Mouse (Mus musculus) left cerebral cortex, postnatal 36 days (tissue): ENCODE results near the gene Serpina9. TPM values are rescaled to one million over a fixed set of nuclear protein-coding genes. Genes with fewer than 3 reads are reported as not detected.
"Not testable (repeated sequence)": the region's sequence is repeated elsewhere in the genome, so short reads cannot be mapped to it uniquely, and the experiment has no call there.

Source experiments
- DNase-seq, 2 experiments: peaks; one replicate each; pipeline ENCODE4 v3.0.0; 2021 to 2022; ENCODE audit warnings: low spot score in 2 of 2, mixed read lengths in 1 of 2
- intact Hi-C: fragments of 180-260 bp; cut with DNase I; formaldehyde crosslinking; loops from one replicate; pipeline ENCODE4 v1.15.1; 2025
- total RNA-seq, 2 experiments: library from RNA; stranded (reverse); gene quantifications; 2 replicates each; pipeline ENCODE4 v1.2.3; 2021

Serpina9 gene
- total RNA-seq, 2 experiments from 2014 or later: 2.4 to 3.2 TPM

DNA sequence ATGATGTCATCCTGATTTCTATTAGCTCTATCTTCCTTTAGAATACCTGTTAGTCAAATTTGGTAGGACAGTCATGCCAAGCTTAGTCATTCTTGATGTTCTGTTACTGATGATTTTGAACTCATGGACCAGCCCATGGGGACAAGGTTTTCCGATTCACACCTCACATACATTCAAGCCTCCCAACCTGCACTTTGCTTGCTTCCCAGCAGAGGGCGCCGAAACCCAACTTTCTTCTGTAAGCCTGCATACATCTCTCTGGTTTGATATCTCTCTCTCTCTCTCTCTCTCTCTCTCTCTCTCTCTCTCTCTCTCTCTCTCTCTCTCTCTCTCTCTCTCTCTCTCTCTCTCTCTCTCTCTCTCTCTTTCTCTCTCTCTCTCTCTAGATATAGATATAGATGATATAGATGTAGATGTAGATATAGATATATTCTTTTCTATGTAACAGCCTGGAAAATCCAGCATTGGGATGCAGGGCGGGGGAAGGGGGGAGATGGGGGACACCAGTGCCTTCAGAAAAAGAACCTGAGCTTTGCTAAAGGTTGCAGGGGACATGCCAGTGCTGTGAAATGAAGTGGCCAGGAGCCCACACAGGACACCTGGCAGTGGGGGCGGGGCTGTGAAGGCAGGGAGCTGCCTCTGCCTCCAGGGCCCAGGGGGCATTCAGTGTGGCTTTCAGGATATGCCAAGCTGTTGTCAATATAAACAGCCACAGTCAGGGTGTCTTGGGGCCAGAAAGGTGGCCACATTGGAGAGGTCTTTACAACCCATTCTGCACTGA lies 18.1 kb downstream of the Serpina9 start:
- intact Hi-C loops: loop anchor here (1.0 to 2.0 kb wide), 2 partner anchors 74 to 423 kb away; no protein-coding TSS in a partner anchor

DNA sequence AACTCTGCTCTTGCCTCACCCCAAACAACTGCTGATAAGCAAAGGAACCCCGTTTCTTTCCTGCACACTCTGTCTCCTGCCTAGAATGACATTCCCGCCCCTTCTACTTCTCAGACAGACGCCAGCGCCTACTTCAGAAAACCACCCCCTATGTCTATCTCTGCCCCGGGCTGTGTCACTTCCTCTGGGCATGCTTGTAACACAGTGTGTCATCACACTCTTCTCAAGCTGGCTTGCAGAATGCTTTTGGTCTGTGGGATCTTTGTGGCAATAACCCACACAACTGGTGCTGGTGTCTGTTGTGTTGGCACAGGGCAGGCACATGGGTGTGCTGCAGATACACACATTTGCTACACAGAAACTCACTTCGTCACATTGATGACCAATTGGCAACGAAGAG lies 20.6 kb downstream of the Serpina9 start:
- peak in 1 of 2 experiments; percentile 26 for DNase-seq
- intact Hi-C loops: no loop called here

More for the DNA sequence above, 18.1 kb downstream of the Serpina9 start:
- peak; percentile 77 to 84 for DNase-seq

DNA sequence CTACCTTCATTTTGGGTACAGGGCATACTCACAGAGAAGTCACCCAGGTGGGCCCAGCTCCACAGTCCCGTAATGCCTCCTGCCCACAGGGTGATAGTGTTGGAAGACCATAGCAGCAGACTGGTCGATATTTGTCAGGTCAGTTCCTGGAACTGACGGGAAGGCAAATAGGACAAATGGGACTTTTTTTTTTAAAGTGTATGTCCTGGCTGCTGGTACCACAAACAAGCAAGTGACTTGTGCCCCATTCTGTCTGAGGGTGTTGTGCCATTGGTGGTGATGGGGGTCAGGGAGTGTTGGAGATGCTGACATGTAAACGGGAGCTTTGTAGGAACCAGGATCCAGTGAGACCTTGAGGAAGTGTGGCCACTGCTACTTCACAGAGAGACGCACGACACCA lies 23.7 kb downstream of the Serpina9 start, which contains the start of gene Serpina11:
Serpina11 (minus strand) TSS at position 101 of the 400 bp plus-strand sequence.
- DNase-seq: no peak
- intact Hi-C loops: no loop called here

DNA sequence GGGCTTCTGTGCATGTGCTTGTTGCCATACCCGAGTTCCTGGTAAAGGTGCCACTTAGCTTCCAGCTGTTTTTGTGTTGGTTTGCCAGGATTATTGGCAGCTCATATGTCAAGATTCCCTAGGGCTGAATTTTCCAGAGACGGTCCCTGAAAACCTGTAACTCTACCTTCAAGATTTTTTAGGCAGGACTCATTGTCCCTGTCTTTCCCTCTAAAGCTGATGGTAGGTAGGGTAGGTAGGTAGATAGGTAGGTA lies 24.1 kb downstream of the Serpina9 start:
- DNase-seq: no peak
- intact Hi-C loops: no loop called here

DNA sequence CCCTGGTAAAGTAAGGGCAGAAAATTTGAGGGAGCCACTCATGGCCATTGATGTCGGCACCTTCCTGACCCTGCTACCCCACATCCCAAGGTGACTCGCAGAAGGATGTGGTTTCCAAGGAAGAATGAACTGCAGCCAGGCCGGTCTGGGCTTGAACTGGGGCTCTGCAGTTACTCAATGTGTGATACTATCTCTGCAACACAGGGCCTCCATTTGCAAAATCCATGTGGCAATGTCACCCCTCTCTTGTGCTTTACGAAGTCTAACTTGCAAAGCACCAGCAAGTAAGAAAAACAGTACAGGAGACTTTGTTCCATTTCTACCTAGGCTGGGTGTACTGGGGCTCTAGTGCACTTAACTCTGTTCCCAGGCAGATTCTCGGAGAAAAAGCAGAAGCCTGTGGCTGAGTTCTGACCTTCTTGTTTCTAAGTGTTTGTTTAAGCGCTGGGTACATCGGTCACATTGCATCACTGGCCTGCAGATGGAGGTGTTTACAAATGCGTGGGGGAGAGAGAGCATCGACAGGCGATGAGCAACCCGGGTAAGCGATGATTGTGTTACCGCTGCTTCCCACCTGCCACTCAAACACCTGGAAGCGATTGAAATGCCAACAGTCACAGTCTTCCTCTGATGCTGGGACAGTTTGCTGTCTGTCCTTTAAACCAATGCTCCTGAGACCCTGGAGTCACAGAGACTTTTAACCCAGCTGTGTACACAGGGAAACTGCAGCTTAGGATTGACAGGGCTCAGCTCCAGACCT lies 24.6 kb downstream of the Serpina9 start:
- no peak for DNase-seq
- intact Hi-C loops: no loop called here

DNA sequence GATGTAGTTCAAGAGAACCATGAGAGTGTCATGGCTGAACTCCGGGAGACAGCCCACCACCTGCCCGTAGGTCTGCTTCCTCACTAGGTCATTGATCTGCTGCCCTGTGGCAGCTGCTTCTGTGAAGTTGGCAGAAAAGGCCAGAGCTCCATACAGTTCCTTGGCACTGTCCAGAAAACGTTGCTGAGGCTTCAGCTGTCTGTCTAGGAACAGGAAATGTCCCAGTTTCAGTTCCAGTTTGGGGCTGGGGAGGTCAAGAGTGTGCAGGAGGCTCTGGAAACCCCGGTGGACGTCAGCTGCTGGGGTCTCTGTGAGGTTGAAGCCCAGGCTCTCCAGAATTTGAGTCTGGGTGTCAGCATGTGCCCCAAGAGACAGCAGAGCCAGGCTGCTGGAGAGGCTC lies 27.7 kb downstream of the Serpina9 start:
- no peak for DNase-seq
- intact Hi-C loops: no loop called here

DNA sequence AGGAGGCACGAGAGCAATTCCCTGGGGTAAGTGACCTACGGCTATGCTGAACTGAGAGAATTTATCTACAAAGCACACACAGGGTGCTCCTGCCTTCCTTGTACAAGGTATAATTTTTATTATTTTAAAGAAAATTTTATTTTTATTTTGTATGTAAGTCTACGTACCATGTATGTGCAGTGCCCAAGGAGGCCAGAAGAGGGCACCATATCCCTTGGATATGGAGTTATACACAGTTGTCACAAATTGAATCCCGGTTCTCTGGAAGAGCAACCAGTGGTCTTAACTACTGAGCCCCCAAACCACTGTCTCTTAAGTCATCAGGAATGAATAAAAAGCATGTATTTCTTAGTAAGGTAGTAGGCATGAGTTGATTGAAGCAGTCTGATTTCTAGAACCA lies 28.6 kb downstream of the Serpina9 start:
- intact Hi-C loops: no loop called here
- DNase-seq: no peak

DNA sequence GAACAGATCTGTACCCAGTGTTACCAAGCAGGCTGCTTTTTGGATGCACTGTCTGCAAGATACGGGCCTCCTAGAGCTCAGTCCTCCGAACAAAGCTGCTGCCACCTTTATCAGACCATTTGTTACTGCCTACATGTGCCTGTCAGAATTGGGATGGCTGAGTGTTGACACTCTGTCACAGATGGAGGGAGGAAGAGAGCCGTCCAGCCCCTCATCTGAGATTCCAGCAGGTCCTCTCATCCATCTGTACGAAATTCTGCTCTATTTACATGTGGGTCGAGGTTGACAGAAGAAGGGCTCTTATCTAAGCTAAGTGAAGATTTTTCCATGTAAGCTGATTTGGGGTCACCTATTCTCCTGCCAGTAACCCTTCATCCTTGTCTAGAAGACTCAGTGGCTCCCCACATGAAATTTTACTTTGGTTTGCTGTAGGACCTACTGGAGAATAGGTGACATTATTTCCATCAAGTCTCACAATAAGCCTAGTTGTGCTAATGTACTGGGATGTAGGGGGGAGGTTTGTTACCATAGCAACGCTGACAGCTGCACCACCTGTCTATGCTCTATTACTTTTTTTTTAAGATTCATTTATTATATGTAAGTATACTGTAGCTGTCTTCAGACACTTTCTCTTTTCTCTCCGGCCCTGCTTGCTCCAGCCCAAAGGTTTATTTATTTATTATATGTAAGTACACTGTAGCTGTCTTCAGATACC lies 31.8 kb downstream of the Serpina9 start:
- intact Hi-C loops: no loop called here
- DNase-seq: no peak

DNA sequence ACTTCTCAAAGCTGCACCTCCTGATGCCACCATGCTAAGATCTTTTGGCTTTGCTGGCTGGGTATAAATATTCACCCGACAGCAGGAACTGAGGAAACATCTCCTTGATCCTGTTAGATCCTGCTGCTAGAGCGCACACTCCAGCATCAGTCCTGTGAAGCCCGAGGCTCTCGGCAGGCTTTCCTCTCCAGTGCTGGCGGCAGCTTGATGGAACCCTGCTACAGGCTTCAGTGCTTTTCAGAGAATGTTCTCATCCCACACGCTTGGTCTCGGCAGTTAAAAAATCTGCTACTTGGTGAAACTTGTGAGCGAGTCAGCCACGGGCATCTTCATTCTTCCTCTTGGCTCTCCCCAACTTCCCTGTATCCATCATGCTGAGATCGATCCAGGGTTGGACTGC lies 35.3 kb downstream of the Serpina9 start:
- intact Hi-C loops: no loop called here
- DNase-seq: no peak

DNA sequence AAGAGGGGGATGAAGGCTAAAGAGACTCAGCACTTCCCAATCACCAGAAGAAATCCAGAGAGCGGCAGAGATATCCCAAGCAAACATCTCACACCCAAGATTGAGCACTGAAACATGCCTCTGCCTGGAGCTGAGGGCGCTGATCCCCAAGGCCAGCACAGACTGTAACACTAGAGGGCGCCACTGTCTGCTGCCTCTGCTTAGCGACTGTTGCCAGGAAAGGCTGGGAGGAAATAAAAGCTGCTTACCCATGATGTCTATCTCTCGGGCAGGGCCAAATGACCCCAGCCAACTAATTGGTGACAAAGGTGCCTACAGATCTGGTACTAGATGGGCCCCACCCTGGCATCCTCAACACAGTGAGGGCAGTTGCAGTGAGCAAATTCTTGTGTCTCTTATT lies 35.7 kb downstream of the Serpina9 start:
- DNase-seq: no peak
- intact Hi-C loops: no loop called here

DNA sequence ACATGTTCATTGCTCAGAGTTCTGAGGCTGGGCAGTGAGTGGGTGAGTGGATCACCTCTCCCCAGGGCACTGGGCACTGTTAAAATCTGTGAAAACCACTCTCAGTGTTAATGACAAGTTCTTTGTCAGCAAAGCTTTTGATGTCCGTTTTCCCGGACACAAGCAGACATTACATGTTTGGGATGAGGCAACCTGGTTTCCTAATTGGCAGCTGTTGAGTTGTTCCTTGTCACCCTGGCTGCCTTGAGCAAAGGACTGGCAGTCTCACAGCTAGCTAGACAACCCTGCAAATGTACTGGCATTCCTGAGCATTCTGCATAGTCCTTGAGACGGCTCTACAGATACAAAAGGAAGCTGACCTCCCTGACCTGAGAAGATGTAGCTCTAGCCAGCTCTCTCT lies 36.5 kb downstream of the Serpina9 start:
- intact Hi-C loops: no loop called here
- DNase-seq: no peak

DNA sequence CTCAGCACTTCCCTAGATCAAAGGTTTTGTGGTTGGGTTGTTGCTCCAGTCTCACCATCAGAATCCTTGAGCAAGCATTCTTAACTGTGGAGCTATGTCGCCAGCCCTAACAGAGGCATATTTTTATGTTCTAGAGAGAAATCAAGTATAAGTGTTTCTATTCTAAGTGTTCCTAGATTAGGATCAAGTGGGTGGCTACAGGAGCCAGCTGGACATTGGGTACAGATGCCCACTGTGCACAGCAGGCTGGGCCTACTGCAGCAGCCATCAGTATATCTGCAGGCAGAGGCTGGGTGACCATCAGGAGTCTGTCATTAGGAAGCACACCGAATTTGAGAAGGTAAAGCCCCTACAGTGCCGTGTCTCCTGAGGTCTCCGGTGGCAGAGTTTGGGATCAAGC lies 42.5 kb downstream of the Serpina9 start:
- intact Hi-C loops: no loop called here
- peak; percentile 34 to 35 for DNase-seq

DNA sequence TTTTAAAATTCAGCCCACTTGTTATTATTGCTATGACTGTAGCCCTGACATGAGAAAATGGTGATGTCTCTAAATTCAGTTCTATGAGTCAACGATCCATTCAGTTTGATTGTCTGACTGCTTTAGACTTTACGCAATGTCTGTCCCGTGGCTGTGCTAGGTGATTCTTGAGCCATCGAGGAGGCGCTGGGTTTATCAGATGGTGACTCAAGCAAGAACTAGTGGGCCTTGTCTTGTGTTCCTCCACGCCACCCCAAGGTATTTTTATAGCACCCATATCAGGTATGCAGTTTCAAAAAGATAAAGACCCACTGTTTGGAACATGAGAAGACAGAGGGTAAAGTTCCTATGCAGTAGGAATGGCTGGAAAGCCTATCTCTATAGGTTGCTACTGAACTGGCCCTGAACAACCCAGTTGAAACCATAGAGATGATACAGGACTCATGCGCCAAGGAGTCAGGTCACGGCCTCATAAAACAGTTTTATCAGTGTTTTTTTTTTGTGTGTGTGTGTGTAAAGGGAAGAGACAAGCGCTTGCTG lies 43.9 kb downstream of the Serpina9 start:
- no peak for DNase-seq
- intact Hi-C loops: no loop called here

DNA sequence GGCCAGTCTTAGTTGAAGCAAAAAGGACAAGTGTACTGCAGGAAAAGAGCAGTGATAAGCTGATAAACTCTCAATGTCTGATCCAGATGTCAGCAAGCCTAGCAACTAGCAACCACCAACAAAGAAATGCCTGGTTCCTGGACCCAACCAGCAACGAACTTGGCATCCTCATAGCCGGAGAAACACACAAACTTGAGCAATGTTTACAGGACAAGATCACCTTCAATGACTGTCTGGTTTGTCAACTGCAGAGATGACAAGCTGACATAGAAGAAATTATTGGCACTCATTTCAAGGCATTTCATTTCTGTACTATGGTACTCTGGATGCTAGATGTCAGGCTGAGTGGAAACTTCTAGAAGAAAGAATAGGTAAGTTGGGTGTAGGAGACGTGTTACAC lies 46.8 kb downstream of the Serpina9 start:
- DNase-seq: no peak
- intact Hi-C loops: no loop called here

DNA sequence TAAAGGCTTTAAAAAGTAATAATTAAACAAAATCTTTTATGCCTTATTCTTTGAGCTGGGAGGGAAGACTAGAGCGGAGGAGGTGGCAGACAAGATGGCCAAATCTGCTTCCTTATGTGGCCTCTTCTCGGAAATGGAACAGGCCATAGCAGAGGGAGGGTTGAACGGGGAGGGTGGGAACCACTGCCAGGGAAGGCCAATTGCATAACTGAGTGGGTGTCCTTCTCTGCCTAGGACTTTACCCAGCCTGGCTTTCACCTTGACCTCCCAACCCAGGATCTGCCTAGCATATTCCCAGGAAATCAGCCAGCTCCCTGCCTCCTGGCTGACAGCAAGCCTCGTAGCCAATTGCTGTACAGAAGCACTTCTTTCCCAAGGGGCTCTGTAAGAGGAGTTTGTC lies 50.3 kb downstream of the Serpina9 start:
- intact Hi-C loops: no loop called here
- DNase-seq: no peak

DNA sequence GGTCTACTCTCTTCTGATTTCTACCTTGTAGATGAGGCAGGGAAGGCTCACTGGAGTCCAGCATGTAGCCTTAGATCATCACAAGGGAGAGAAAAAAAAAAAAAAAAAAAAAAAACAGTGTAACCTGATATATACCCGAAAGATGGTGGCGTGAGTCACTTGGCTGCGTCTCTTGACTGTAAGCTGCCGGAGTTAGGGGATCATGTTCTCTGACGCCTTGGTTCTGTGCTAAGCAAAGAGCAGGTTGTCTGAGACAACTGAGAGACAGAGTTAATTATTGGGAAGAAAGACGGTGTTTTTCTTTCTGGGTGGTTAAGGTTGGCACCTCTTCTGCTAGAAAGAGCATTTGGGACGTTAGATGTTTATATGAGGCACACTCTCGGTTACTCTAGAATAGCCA lies 50.7 kb downstream of the Serpina9 start:
- DNase-seq: no peak
- intact Hi-C loops: no loop called here

DNA sequence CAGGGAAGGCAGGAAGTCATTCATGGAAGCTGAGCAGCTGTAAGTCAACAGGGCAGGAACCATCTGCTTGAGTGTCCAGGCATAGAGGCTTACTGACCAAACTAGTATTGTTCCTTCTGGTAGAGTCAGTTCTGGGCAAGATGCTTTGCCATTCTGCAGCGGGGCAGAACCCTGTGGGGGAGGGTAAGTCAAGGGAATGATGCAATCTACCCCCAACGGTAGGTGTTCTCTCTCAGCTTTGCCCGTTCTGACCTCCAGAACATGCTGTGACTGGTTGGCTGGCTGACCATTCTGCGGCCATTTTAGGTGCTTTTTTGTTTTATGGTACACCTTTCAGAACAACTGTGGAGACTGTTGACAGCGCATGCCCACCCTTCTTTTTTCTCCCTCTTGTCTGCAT lies 51.2 kb downstream of the Serpina9 start:
- no peak for DNase-seq
- intact Hi-C loops: no loop called here

DNA sequence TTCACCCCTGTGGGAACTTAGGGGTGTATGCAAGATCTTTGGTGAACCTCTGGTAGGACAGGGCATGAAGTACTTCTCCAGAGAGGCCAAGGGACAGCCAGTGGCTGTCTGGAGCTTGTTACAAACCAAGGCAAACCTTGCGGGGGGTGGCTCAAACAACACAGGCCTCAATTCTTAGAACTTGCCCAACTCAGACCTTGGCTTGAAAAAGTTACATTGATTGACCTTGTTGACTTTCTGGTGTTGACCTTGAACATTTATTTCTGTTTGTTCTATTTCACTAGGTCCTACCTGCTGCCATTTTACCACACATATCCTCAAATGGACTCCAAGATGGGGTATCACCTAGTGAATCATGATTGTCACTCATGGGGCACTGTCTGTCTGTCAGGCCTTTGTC lies 51.8 kb downstream of the Serpina9 start:
- intact Hi-C loops: no loop called here
- DNase-seq: no peak

DNA sequence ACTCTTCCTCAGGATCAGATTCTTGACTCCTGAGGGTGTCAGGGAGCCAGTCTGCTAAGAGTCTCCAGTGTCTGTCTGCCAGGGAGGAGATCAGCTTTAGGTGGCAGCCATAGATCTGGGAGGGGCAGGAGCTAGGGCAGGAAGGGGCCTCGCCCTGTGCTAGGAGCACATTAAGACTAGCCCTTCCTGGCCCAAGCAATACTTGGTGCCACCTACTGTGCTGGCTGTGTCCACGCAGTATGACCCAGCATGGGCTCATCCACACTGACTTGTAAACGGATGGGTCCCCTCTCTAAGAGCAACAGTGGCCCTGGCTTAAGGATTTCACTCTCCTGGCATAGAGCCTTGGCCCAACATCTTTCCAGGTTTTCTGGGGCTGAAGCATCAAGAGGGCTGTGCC lies 54.8 kb downstream of the Serpina9 start, which contains the start of gene Serpina1e:
Serpina1e (minus strand) TSS at position 178 of the 400 bp plus-strand sequence.
- intact Hi-C loops: no loop called here
- DNase-seq: no peak

DNA sequence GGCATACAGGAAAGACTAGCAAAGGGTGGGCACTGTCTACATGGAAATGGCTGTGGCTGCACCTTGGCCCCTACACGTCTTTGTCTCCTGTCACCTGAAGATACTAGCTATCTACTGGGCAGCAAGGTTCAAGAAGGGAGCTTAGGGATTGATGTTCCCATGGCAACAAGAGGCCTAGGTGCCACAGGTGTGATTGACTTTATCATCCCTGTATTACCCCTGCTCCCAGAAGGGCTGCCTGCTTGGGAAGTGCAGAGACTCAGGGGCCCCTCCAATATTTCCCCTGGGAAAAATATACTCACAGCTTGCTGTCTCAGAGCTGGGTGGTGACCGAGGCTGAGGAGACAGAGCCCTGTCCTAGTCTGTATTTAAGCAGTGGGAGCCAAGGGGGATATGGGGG lies 57.0 kb downstream of the Serpina9 start:
- DNase-seq, intact Hi-C loops: not testable (repeated sequence)
